Comparison of ENCODE assay signal across 18 mouse cellular contexts in the genomic region with DNA sequence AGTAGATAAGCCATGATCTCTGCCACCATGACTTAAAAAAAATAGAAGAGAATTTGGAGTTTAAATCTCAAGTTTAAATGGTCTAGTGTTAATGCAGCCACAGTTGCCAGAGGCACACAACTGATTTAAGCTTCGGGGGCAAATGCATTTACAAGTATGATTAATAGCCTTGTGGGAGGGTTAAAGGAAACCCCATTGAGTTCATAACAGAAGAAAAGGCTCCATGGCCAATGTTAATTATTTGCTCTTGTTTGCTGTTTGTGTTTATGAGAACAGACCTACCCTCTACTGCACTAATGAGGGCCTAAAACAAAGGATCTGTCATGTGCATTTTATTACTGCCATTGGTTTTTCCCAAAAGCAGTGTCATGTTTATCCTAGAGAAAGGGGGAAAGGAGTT.
"Had no signal": no experiment of that assay in that cellular context is flagged by ENCODE, and none has a peak within 500 bp of the region (broad histone marks: within the 10 kb centered on the region; RNA-seq: fewer than 3 reads in every experiment).

No protein-coding gene starts in this region.

- H3K27me3 ChIP-seq: midbrain, embryonic 15.5 days; neural tube, embryonic 13.5 days; neural tube, embryonic 15.5 days had no signal

- H3K4me2 ChIP-seq: lung, embryonic 14.5 days; midbrain, embryonic 13.5 days; midbrain, embryonic 15.5 days; neural tube, embryonic 13.5 days; neural tube, embryonic 15.5 days had no signal

- H3K4me1 ChIP-seq: midbrain, embryonic 13.5 days; midbrain, embryonic 15.5 days; neural tube, embryonic 13.5 days; neural tube, embryonic 15.5 days had no signal

- ATAC-seq: midbrain, embryonic 13.5 days; midbrain, embryonic 15.5 days had no signal

- H3K4me3 ChIP-seq: midbrain, embryonic 10.5 days; midbrain, embryonic 13.5 days; midbrain, embryonic 15.5 days; myocyte; neural tube, embryonic 13.5 days; neural tube, embryonic 15.5 days had no signal

- H3K9me3 ChIP-seq: midbrain, embryonic 10.5 days; midbrain, embryonic 13.5 days; midbrain, embryonic 15.5 days; neural tube, embryonic 13.5 days; neural tube, embryonic 15.5 days had no signal

- DNase-seq: lung, adult 18-20 months; lung, embryonic 14.5 days; lung, postnatal 10 days; lung, postnatal 4 days; right cerebral cortex, adult 18-20 months; right cerebral cortex, postnatal 25 days; right cerebral cortex, postnatal 4 days; spleen, adult 18-20 months; thymus, adult 18-20 months; thymus, postnatal 14 days; thymus, postnatal 36 days had no signal

- H3K9ac ChIP-seq: liver, embryonic 14.5 days; lung, embryonic 14.5 days; midbrain, embryonic 13.5 days; midbrain, embryonic 15.5 days; neural tube, embryonic 13.5 days; neural tube, embryonic 15.5 days had no signal

- H3K27ac ChIP-seq: liver, embryonic 14.5 days; midbrain, embryonic 10.5 days; midbrain, embryonic 13.5 days; midbrain, embryonic 15.5 days; neural tube, embryonic 13.5 days; neural tube, embryonic 15.5 days had no signal

- H3K36me3 ChIP-seq: midbrain, embryonic 10.5 days; midbrain, embryonic 13.5 days; midbrain, embryonic 15.5 days; neural tube, embryonic 13.5 days; neural tube, embryonic 15.5 days had no signal
